Mouse (Mus musculus) liver, embryonic 16.5 days (tissue): Measurements from ENCODE around the gene Fer. TPM values are rescaled to one million over a fixed set of nuclear protein-coding genes. Genes with fewer than 3 reads are reported as not detected.

Source experiments
- ATAC-seq: fragments of 200-750 bp; cut with Nextera tagmentation; 2 replicates; pipeline ENCODE4 v1.8.0; 2017; ENCODE audit warnings: low read depth, mild to moderate bottlenecking, moderate number of reproducible peaks, moderate library complexity
- H3K27ac ChIP-seq: fragments of 300-500 bp; sonication (generic); 2 replicates; pipeline ENCODE4 v1.5.1; 2014; ENCODE audit warnings: mild to moderate bottlenecking, low read length
- H3K27me3 ChIP-seq: fragments of 300-500 bp; sonication (generic); 2 replicates; pipeline ENCODE4 v1.6.1; 2014; ENCODE audit warnings: low read depth, low read length, mixed read lengths; ENCODE audit not compliant: control insufficient read depth, insufficient read depth
- H3K36me3 ChIP-seq: fragments of 300-500 bp; sonication (generic); 2 replicates; pipeline ENCODE4 v1.6.1; 2014; ENCODE audit warnings: mild to moderate bottlenecking; ENCODE audit not compliant: control insufficient read depth, insufficient read depth
- H3K4me1 ChIP-seq: fragments of 300-500 bp; sonication (generic); 2 replicates; pipeline ENCODE4 v1.6.1; 2014; ENCODE audit warnings: low read depth, low read length, mixed read lengths; ENCODE audit not compliant: control insufficient read depth
- H3K4me2 ChIP-seq: fragments of 300-500 bp; sonication (generic); 2 replicates; pipeline ENCODE4 v1.6.1; 2014; ENCODE audit warnings: low read depth, low read length, mixed read lengths
- H3K4me3 ChIP-seq: fragments of 300-500 bp; sonication (generic); 2 replicates; pipeline ENCODE4 v1.5.1; 2014; ENCODE audit warnings: low read depth, mild to moderate bottlenecking, low read length
- H3K9ac ChIP-seq: fragments of 300-500 bp; sonication (generic); 2 replicates; pipeline ENCODE4 v1.6.1; 2014; ENCODE audit warnings: low read depth, low read length
- H3K9me3 ChIP-seq: fragments of 300-500 bp; sonication (generic); replicated peaks from 2 replicates; pipeline ENCODE4 v1.6.1; 2016; ENCODE audit warnings: low read length; ENCODE audit not compliant: control insufficient read depth
- WGBS: fragments of 180-500 bp; shearing (Covaris S2); extraction: QIAGEN DNeasy Blood & Tissue Kit; methylation state at CpG from one replicate; pipeline ENCODE4 v1.1.7; 2014; ENCODE audit not compliant: insufficient replicate concordance; 5-methylcytosine and 5-hydroxymethylcytosine counted together
- polyA plus RNA-seq: library from polyadenylated mRNA; unstranded; fragments of >200 nt; fragmentation: Nextera tagmentation; extraction: Ambion mirVana; gene quantifications from 2 replicates; pipeline ENCODE4 v1.2.1, GENCODE M21; 2015

Fer gene
- polyA plus RNA-seq, 1 experiment from 2014 or later: 7.6 TPM

- no peaks in the 10 kb centered on the region for H3K4me1 ChIP-seq
- H3K27ac ChIP-seq: no peak overlapping the region
- no peaks in the 10 kb centered on the region for H3K27me3 ChIP-seq
- H3K36me3 ChIP-seq: no peaks in the 10 kb centered on the region
- H3K4me3 ChIP-seq: no peak overlapping the region
- H3K9me3 ChIP-seq: no peaks in the 10 kb centered on the region
- no peak overlapping the region for H3K9ac ChIP-seq
- no peak overlapping the region for H3K4me2 ChIP-seq
- 69% methylated on average over 4 of the region's 4 CpGs for WGBS
- no peak for ATAC-seq
These were observed 142.8 kb downstream of the Fer start for GRCm38 (mm10) chr17:64005575-64006249.

GRCm38 (mm10) chr17:64016606-64017005, 153.7 kb downstream of the Fer start:
- H3K4me1 ChIP-seq: peaks cover 3% of the 10 kb centered on the region
- H3K36me3 ChIP-seq: no peaks in the 10 kb centered on the region
- no peak for ATAC-seq
- H3K9ac ChIP-seq: no peak overlapping the region
- H3K27ac ChIP-seq: no peak overlapping the region
- H3K4me2 ChIP-seq: no peak overlapping the region
- H3K27me3 ChIP-seq: no peaks in the 10 kb centered on the region
- H3K9me3 ChIP-seq: no peaks in the 10 kb centered on the region
- WGBS: 75% methylated on average over 4 of the region's 4 CpGs
- H3K4me3 ChIP-seq: no peak overlapping the region

DNA sequence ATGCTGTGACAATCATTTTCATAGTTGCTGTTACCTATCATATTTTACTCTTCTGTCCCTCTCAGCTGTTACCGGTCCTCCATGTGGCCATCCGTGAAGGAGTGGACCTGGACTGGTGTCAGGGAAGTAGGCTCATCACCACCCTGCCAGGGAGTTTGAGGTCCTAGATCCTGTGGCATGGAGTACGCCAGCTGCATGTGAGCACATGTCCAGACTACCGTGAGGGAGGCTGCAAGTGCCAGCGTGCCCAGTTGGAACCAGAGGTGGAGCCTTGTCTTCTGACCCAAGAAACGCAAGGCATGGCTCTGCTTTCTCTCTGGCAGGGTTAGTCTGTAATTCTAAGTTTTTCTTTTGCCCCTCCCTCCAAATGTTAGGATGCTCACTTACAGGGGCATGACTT, 155.4 kb downstream of the Fer start:
- no peak overlapping the region for H3K27ac ChIP-seq
- WGBS: 80% methylated on average over 6 of the region's 6 CpGs
- H3K4me2 ChIP-seq: no peak overlapping the region
- no peaks in the 10 kb centered on the region for H3K27me3 ChIP-seq
- ATAC-seq: no peak
- peaks cover 3% of the 10 kb centered on the region for H3K4me1 ChIP-seq
- H3K36me3 ChIP-seq: no peaks in the 10 kb centered on the region
- H3K9ac ChIP-seq: no peak overlapping the region
- no peaks in the 10 kb centered on the region for H3K9me3 ChIP-seq
- no peak overlapping the region for H3K4me3 ChIP-seq

GRCm38 (mm10) chr17:64018870-64019269, 156.0 kb downstream of the Fer start:
- 32% methylated on average over 3 of the region's 3 CpGs for WGBS
- ATAC-seq: no peak

DNA sequence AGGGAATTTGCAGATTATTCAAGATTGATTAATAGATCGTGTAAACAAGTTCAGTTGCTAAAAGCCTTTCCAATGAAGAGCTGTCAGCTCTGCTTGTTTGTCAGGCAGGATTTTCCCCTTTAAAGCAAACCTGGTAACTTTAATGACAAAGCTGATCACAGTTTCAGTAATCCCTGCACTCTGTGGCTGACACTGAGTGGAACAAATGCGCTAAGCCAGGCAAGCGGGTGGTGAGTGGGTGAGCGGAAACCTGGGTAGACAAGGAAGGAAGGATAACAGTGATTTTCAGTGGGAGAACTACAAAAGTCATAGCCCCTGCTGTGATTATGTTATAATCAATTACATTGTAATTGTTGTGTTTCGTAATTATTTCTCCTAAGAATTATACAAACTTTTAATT, 156.8 kb downstream of the Fer start:
- no peaks in the 10 kb centered on the region for H3K36me3 ChIP-seq
- H3K27ac ChIP-seq: no peak overlapping the region
- peaks cover 3% of the 10 kb centered on the region for H3K4me1 ChIP-seq
- H3K4me3 ChIP-seq: no peak overlapping the region
- H3K9me3 ChIP-seq: no peaks in the 10 kb centered on the region
- H3K4me2 ChIP-seq: no peak overlapping the region
- H3K9ac ChIP-seq: no peak overlapping the region
- no peaks in the 10 kb centered on the region for H3K27me3 ChIP-seq
- ATAC-seq: no peak
- 72% methylated on average over 5 of the region's 5 CpGs for WGBS

More at GRCm38 (mm10) chr17:64018870-64019269, 156.0 kb downstream of the Fer start:
- no peak overlapping the region for H3K4me2 ChIP-seq
- no peaks in the 10 kb centered on the region for H3K9me3 ChIP-seq
- no peak overlapping the region for H3K27ac ChIP-seq
- no peak overlapping the region for H3K9ac ChIP-seq
- no peaks in the 10 kb centered on the region for H3K36me3 ChIP-seq
- H3K4me3 ChIP-seq: no peak overlapping the region
- H3K4me1 ChIP-seq: peaks cover 3% of the 10 kb centered on the region
- no peaks in the 10 kb centered on the region for H3K27me3 ChIP-seq

DNA sequence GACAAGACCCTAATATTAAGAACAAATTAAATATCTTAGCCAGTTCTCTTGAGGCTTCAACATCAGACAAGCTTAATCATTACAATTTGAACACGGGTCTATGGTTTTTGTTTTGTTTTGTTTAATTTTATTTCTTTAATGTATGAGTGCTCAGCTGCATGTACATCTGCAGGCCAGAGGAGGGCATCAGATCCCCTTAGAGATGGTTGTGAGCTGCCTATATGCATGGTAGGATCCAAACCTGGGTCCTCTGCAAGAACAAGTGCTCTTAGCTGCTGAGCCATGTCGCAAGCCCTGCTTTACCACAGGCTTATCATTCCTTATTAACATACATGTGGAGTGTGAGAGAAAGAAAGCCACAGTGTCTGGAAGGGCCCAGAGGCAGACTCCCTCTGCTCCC, 163.6 kb downstream of the Fer start:
- Histone ChIP-seq H3K4me3 (no peak overlapping the region), H3K9ac (no peak overlapping the region), H3K27me3 (no peaks in the 10 kb centered on the region), H3K36me3 (no peaks in the 10 kb centered on the region), H3K27ac (no peak overlapping the region), H3K9me3 (no peaks in the 10 kb centered on the region), H3K4me1 (no peaks in the 10 kb centered on the region), H3K4me2 (no peak overlapping the region)
- 44% methylated on average over 2 of the region's 2 CpGs for WGBS
- no peak for ATAC-seq

DNA sequence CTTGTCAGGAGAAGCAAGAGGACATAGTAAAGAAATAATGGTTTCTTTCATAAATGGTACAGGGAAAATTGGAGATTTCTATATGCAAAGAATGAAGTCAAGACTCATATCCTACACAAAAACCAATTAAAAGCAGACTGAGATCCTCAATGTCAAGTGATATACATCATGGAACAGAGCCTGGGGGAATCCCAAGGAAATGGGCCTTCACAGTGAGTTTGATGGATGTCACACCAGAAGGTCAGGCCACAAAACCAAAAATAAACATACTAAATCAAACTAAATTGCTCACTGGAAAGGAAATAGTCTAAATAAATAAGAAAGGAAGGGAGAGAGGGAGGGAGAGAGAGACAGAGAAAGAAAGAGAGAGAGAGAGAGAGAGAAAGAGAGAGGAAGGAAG, 178.9 kb downstream of the Fer start:
- Histone ChIP-seq H3K4me2 (no peak overlapping the region), H3K36me3 (no peaks in the 10 kb centered on the region), H3K27ac (no peak overlapping the region), H3K9ac (no peak overlapping the region), H3K4me1 (no peaks in the 10 kb centered on the region), H3K9me3 (no peaks in the 10 kb centered on the region), H3K4me3 (no peak overlapping the region), H3K27me3 (no peaks in the 10 kb centered on the region)
- ATAC-seq: no peak

DNA sequence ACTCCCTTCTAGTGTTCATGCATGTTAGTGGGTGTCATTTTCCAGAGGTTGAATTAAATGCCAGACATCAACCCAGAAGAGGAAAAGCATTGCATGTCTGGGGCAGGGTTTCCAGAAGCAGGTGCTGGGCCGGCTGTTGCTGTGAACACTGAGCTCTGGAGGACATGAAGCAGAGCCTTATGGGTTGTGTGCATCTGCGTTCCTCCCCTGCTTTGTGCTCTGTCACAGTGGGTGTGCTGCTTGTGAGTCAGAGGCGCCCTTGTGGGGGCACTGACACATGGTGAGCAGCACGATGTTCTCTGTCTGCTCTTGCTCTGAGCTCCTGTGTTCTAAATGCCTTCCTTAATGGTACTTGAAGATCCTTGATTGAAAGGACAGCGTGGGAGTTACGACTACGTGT, 182.5 kb downstream of the Fer start:
- H3K9me3 ChIP-seq: no peaks in the 10 kb centered on the region
- no peaks in the 10 kb centered on the region for H3K4me1 ChIP-seq
- WGBS: 73% methylated on average over 7 of the region's 7 CpGs
- no peaks in the 10 kb centered on the region for H3K27me3 ChIP-seq
- H3K36me3 ChIP-seq: no peaks in the 10 kb centered on the region
- H3K27ac ChIP-seq: no peak overlapping the region
- no peak overlapping the region for H3K9ac ChIP-seq
- no peak overlapping the region for H3K4me2 ChIP-seq
- ATAC-seq: no peak
- no peak overlapping the region for H3K4me3 ChIP-seq

- WGBS: 72% methylated on average over 3 of the region's 3 CpGs
- H3K4me1 ChIP-seq: no peaks in the 10 kb centered on the region
These were observed 183.7 kb downstream of the Fer start for GRCm38 (mm10) chr17:64046557-64046956.

More at GRCm38 (mm10) chr17:64046557-64046956, 183.7 kb downstream of the Fer start:
- ATAC-seq: no peak
- Histone ChIP-seq H3K36me3 (no peaks in the 10 kb centered on the region), H3K4me2 (no peak overlapping the region), H3K27me3 (no peaks in the 10 kb centered on the region), H3K4me3 (no peak overlapping the region), H3K9ac (no peak overlapping the region), H3K9me3 (no peaks in the 10 kb centered on the region), H3K27ac (no peak overlapping the region)
